Mouse (Mus musculus): ENCODE results near the gene Sytl2.

GRCm38 (mm10) chr7:90409934-90410333 lies 107.9 kb downstream of the Sytl2 start:
- TF ChIP-seq CTCF (conservative IDR thresholded peaks at IDR 0.05; ENCODE audit: low read length), result peak; percentile 95
- no peak for TF ChIP-seq NANOG (IDR thresholded peaks at IDR 0.05; ENCODE audit: borderline replicate concordance, low read length)
- TF ChIP-seq POU5F1 (IDR thresholded peaks at IDR 0.05; ENCODE audit: borderline replicate concordance, low read length), result no peak
